ENCODE assay signal across 7 mouse cellular contexts in genomic region chr12:3982257-3982656, GRCm38 (mm10). TPM values are rescaled to one million over a fixed set of nuclear protein-coding genes. Genes with fewer than 3 reads are reported as not detected.
DNase-seq lines count a peak whose midpoint lies in the region; ATAC-seq and TF ChIP-seq lines count a peak whose summit lies in the region.

No protein-coding gene starts in this region.

- 0 out of 2 replicates have a peak overlapping the region, but pooled peaks have one; percentile 93 for H3K4me3 ChIP-seq in ES-Bruce4 (ENCODE audit: low read depth, low read length)
- H3K4me3 ChIP-seq in embryonic facial prominence, embryonic 12.5 days = peak overlapping the region; percentile 47
- H3K4me3 ChIP-seq in limb, embryonic 15.5 days = peak overlapping the region; percentile 52

- no peak for TF ChIP-seq CTCF in ES-Bruce4 (IDR thresholded peaks at IDR 0.05; ENCODE audit: low read depth, low read length)

- H3K9me3 ChIP-seq in ES-Bruce4 (replicated peaks; ENCODE audit: control insufficient read depth, insufficient read depth, low read length, poor library complexity, severe bottlenecking) = no peaks in the 10 kb centered on the region
- no peaks in the 10 kb centered on the region for H3K9me3 ChIP-seq in embryonic facial prominence, embryonic 12.5 days
- no peaks in the 10 kb centered on the region for H3K9me3 ChIP-seq in limb, embryonic 15.5 days

- no peaks in the 10 kb centered on the region for H3K36me3 ChIP-seq in ES-Bruce4 (ENCODE audit: control insufficient read depth, insufficient read depth, low read length, poor library complexity, severe bottlenecking)
- no peaks in the 10 kb centered on the region for H3K36me3 ChIP-seq in embryonic facial prominence, embryonic 12.5 days
- 0 out of 2 replicates have a peak, but pooled peaks cover under 1% of the 10 kb centered on the region for H3K36me3 ChIP-seq in limb, embryonic 15.5 days

- ATAC-seq in embryonic facial prominence, embryonic 12.5 days (ENCODE audit: insufficient number of reproducible peaks, insufficient read depth, low FRiP score, low TSS enrichment) = no peak
- no peak for ATAC-seq in limb, embryonic 15.5 days (ENCODE audit: insufficient number of reproducible peaks, low FRiP score, low TSS enrichment, low read depth)

- H3K27ac ChIP-seq in ES-Bruce4 (ENCODE audit: insufficient read depth, low read length) = no peak overlapping the region
- no peak overlapping the region for H3K27ac ChIP-seq in embryonic facial prominence, embryonic 12.5 days
- no peak overlapping the region for H3K27ac ChIP-seq in limb, embryonic 15.5 days

- TF ChIP-seq EP300 in ES-Bruce4 (IDR thresholded peaks at IDR 0.05; ENCODE audit: insufficient read depth, low read depth, low read length) = no peak

- H3K4me1 ChIP-seq in ES-Bruce4 (ENCODE audit: control insufficient read depth, insufficient read depth, low read length) = no peaks in the 10 kb centered on the region
- 0 out of 2 replicates have a peak, but pooled peaks cover 13% of the 10 kb centered on the region for H3K4me1 ChIP-seq in embryonic facial prominence, embryonic 12.5 days
- peaks cover 14% of the 10 kb centered on the region for H3K4me1 ChIP-seq in limb, embryonic 15.5 days

- WGBS in embryonic facial prominence, embryonic 12.5 days = 16% methylated on average over 6 of the region's 6 CpGs
- 21% methylated on average over 6 of the region's 6 CpGs for WGBS in limb, embryonic 15.5 days

- no peak for TF ChIP-seq POLR2A in ES-Bruce4 (IDR thresholded peaks at IDR 0.05; ENCODE audit: insufficient read depth, low read length)

- peak overlapping the region; percentile 16 for H3K9ac ChIP-seq in ES-Bruce4 (ENCODE audit: low read depth, poor library complexity, severe bottlenecking)
- H3K9ac ChIP-seq in embryonic facial prominence, embryonic 12.5 days = peak overlapping the region; percentile 50; the same call in 1 of the 2 replicates
- H3K9ac ChIP-seq in limb, embryonic 15.5 days = no peak overlapping the region

- H3K27me3 ChIP-seq in ES-Bruce4 (ENCODE audit: control insufficient read depth, insufficient read depth, low read length, poor library complexity, severe bottlenecking) = no peaks in the 10 kb centered on the region
- H3K27me3 ChIP-seq in embryonic facial prominence, embryonic 12.5 days = peaks cover 8% of the 10 kb centered on the region; the same call in 1 of the 2 replicates
- H3K27me3 ChIP-seq in limb, embryonic 15.5 days = no peaks in the 10 kb centered on the region

- peak overlapping the region; percentile 89 for H3K4me2 ChIP-seq in embryonic facial prominence, embryonic 12.5 days (replicated peaks)
- H3K4me2 ChIP-seq in limb, embryonic 15.5 days = peak overlapping the region; percentile 92

- peak; percentile 44 for DNase-seq in CD4-positive helper T cell, adult 2 months (ENCODE audit: low read depth, low spot score)
- peak; percentile 43 for DNase-seq in kidney, adult 11 months
- DNase-seq in naive thymus-derived CD4-positive, alpha-beta T cell, adult 2 months (ENCODE audit: low read depth) = peak; percentile 34
- DNase-seq in spleen, adult 18-20 months = no peak

RNA-seq across cellular contexts. Expression of gene Pomc, which starts 27.5 kb away (rescaled TPM):
- 1.2 TPM in 1 of 2 replicates, not detected in the other for polyA plus RNA-seq in ES-Bruce4 (2011; ENCODE audit: insufficient read depth, insufficient read length, low read depth, missing spikeins)
- polyA plus RNA-seq in embryonic facial prominence, embryonic 12.5 days (2016; fragmentation: Nextera tagmentation; extraction: Ambion mirVana) = 8.5 and 8.8 TPM in 2 replicates
- polyA plus RNA-seq in limb, embryonic 15.5 days (2015; fragmentation: Nextera tagmentation; extraction: Ambion mirVana) = 2.0 and 2.1 TPM in 2 replicates

RNA-seq across cellular contexts. Expression of gene Efr3b, which starts 56.5 kb away (rescaled TPM):
- 3.7 and 4.1 TPM in 2 replicates for polyA plus RNA-seq in ES-Bruce4 (2011; ENCODE audit: insufficient read depth, insufficient read length, low read depth, missing spikeins)
- polyA plus RNA-seq in embryonic facial prominence, embryonic 12.5 days (2016; fragmentation: Nextera tagmentation; extraction: Ambion mirVana) = 10.3 and 11.9 TPM in 2 replicates
- 3.5 and 3.7 TPM in 2 replicates for polyA plus RNA-seq in limb, embryonic 15.5 days (2015; fragmentation: Nextera tagmentation; extraction: Ambion mirVana)

Comparison
In these comparisons a context has a peak if more than half of its experiments do, and no peak if none do; other contexts are left out.
1. DNase-seq: peak in CD4-positive helper T cell, adult 2 months (single experiment), kidney, adult 11 months (single experiment) and naive thymus-derived CD4-positive, alpha-beta T cell, adult 2 months (single experiment); none in spleen, adult 18-20 months (0 of 2).
2. Peak in every context shown above with its lines, with median percentiles within 50 percentile points of each other: H3K4me3 ChIP-seq.